Mouse (Mus musculus) bone marrow, adult 2 months (tissue): Measurements from ENCODE around the gene Polr2l.

Experiments used
- CTCF ChIP-seq: fragments of 200-500 bp; IDR thresholded peaks from 2 replicates; pipeline ENCODE4 v1.5.1; 2011; ENCODE audit warnings: low read length, control low read depth; ENCODE audit not compliant: control insufficient read depth, insufficient read depth
- POLR2A ChIP-seq: fragments of 200-500 bp; IDR thresholded peaks from 2 replicates; pipeline ENCODE4 v1.6.1; 2011; ENCODE audit warnings: low read depth, mild to moderate bottlenecking, control low read depth, low read length, borderline replicate concordance; ENCODE audit not compliant: control insufficient read depth

GRCm38 (mm10) chr7:141483114-141483653 lies 8.3 kb upstream of the Polr2l start:
- TF ChIP-seq CTCF (no peak), POLR2A (no peak)
